Mouse (Mus musculus) ovary, postnatal 36 days (tissue): Measurements from ENCODE around the gene Zfp444.

Source experiments
- DNase-seq: peaks from one replicate; pipeline ENCODE4 v3.0.0; 2022; ENCODE audit warnings: low spot score, mixed read lengths

Gene Zfp444

DNA sequence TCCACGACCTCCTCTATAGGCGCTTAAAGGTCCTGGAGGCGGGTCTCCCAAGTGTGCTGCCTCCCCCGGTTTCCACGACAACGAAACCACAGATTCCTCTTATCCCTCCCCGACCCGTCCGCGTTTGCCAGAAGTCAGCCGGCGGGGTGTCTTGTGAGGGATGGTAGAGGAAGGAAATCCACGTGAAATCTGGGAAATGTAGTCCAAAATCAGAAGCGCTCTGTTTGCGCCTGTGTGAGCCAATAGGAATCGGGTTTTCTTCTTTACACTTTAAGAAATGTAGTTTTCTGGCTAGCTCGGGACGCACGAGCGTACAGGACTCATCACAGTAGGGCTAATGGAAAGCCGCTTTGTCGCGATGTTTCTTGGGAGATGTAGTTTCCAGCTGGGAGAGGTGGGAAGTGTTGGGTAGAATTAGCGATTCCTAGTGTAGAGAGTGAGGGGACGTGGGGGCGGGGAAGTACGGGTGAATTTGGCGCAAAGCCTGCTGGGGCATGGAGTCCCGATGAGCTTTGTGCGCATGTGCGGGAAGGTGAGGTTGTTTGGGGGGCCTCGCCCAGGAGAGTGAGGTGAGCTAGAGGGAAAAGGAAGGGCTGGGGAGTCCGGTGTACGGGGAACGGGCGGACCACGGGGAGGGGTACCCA, at the start of gene Zfp444:
Gene Zfp444 (plus strand): TSS at position 221 of the 644 bp plus-strand sequence.
- DNase-seq = peak; percentile 96

DNA sequence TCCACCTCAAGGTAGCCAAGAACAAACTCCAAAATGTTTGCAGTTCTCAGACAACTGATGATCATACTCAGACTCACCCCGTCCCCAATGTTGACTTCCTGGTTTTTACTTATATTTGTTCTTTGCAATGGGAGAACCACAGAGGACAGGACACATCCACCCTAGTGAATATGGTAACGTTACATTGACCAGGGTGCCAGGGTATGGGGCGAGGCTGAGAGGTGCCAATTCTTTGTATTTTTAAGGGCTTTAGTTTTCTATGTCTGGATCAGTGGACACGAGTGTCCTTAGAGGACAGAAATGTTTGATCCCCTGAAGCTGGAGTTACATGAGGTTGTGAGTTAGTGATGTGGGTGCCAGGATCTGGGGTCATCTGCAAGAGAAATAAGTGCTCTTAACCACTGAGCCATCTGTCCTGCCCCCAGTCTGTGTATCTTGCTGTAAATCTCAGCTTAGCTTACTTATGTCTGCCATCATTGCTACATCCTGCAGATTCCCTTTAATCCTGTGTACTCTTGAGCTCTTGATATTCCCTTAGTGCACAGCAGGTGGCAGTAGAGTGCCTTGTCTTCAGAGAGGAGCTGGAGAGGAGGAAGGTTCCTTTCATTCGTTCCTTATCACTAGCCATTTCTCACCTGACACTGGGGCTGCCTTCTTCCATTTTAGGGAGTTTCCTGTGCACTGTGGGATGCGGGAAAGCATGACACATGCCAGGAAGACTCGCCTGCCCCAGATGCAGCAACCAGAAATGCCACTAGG, 45.2 kb upstream of the Zfp444 start:
- peak; percentile 63 for DNase-seq

DNA sequence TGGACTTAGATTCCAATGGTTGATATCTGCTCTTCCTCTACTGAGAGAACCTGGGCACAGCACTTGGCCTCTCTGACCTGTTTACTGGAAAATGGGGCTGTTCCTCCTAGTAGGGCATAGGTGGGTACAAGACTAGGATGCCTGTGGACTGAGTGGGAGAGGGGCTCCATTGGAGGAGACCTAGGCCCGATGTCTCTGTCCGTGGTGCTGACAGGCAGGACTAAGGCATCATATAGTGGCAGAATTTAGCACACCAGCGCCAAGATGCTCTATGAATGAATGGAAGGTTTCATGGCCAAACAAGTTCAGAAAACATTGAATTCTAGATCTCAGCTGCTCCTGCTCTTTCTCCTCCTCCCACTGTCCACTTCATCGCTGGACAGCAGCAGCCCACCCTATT, 41.7 kb upstream of the Zfp444 start:
- DNase-seq = no peak

DNA sequence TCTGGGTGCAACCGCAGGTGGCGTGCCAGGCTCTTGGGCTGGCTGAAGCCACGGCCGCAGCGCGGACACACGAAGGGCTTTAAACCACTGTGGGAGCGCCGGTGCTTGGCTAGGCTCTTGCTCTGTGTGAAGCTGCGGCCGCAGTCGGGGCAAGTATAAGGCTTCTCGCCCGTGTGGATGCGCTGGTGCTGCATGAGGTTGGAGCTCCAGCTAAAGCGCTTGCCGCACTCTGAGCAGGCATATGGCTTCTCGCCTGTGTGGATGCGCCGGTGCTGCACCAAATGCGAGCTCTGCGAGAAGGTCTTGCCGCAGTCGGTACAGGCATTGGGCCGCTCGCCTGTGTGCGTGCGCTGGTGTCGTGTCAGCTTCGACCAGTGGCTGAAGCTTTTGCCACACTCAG, 39.4 kb upstream of the Zfp444 start:
- no peak for DNase-seq

DNA sequence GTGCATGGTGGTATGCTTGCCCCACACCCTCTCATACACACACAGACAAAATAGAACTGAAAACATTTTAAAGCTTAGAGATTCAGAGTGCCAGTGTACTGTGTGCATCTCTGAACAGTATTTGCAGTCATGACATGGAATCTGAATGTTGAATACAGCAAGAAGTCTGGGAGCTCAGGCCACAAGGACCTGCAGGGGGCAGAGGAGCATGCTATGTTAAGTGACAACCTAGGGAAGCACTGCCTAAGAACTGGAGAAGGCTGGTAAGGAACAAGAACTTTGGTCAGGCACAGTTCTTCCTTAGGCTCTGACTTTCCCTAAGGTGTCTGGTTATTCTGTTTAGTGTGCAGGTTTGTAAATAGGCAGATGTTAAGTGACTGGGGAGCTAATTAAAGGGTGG, 35.5 kb upstream of the Zfp444 start:
- DNase-seq = no peak

DNA sequence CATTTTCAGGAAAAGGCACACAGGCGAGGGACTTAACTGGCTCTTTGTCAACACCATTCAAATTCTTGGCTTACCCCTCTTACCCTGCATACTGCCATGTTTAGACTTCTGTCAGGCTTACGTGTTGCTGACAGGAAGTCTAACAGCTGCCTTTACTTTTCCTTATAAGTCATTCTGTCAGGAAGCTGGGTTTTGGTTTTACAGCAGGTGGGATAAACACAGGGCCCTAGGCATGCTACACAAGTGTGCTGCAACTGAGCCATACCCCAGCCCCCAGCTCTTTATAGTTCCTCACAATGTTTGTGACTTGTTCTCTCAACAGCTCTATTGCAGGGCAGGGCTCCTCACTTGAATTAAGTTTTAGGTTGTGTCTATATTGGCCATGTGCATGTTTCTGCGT, 32.7 kb upstream of the Zfp444 start:
- no peak for DNase-seq

DNA sequence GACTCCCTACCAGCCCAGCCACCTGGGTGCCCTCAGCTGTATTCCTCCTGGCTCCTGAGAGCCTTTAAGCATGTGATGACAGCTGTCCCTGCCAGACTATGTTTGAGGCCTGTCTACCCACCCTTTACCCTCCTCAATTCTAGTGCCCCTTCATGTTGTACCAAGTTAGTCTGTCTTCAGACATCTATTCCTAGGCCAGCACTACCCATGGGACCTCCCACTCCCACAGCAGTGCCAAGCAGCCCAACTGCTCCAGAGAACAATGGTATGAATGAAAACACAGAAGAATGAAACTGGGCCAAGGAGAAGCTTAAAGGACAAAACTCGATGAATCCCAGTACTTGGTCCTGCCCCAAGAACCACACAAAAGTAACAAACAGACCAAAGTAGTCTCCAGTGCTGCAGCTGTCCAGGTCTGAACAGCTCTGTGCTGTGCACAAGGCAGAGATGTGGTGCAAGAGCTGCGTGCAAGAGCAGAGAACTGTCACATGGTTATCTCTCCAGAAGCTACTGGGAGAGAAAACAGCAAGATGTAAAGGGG, 28.0 kb upstream of the Zfp444 start:
- DNase-seq = no peak

DNA sequence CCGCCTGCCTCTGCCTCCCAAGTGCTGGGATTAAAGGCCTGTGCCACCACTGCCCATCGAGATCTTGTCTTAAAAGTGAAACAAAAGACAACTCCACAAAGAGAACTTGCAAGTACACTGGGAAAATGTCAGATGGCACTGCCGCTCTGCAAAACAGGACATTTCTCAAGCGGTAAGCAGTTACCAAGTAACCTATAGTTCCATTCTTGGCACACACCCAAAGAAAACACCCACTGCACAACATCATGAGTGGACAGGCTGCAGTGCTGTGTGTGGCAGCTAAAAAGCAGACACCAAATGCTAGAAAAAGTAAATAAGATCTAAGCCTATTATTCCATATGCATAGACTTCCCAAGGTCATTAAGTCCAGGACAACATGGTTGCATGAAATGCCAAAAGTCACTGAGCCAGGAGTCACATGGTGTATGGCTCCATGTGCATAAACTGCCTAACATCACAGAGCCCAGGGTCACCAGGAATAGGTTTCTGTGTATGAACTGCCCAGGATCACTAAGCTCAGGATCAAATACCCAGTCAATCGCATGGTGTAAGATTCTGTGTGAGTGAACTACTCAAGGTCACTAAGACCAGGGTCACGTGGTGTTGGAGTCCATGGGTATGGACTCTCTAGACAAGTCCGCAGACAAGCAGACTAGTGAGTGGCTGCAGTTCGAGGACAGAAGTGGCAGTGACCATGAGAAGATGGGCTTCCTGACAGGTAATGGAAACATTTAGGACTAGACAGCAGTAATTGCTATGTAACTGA, 26.4 kb upstream of the Zfp444 start:
- no peak for DNase-seq

DNA sequence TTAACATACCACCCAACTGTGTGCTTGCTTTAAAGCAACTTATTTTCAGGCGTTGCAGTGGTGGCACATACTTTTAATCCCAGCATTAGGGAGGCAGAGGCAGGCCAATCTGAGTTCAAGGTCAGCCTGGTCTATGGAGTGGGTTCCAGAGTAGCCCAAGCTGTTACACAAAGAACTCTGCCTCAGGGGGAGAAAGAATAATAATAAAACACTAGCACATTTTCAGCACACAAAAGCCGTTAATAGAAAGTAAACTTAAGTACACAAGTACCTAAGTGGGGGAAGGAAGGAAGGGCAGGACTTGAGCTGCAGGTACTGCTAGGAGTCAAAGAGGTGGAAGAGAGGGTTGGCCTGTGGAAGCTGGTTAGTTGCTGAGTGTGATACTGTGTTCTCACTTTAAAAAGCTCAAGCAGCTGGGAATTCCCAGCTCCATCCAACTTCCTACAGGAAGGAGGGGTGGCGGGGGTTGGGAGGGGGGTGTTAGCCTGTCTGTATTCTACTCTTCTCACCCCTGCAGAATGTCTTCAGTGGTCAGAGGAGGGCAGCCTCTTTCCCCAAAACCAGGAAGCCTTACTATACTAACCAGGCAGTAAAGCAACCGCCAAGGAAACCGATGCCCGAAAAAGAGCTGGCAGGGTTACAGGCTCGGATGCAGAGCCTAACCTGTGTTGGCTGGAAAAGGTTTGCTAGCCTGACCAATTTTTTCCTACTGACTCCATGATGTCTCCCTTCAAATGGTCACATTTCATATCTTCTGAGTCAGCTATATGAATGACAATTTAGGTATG, 25.6 kb upstream of the Zfp444 start:
- DNase-seq = no peak

DNA sequence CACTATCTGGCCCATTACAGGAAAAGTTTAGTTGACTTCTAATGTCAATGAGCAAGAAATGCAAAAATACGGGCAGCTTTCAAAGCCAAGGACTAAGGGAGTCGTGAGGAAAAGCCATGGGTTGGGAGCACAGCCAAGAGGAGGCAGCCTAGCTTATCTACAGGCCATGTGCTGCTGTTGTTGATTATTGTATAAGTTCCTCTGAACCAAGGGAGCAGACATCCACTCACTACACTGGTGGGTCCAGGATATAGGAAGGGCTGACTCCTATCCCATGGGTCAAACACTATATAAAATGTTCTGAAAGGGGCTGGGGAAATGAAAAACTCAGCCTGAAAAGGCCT, 25.1 kb upstream of the Zfp444 start:
- no peak for DNase-seq

DNA sequence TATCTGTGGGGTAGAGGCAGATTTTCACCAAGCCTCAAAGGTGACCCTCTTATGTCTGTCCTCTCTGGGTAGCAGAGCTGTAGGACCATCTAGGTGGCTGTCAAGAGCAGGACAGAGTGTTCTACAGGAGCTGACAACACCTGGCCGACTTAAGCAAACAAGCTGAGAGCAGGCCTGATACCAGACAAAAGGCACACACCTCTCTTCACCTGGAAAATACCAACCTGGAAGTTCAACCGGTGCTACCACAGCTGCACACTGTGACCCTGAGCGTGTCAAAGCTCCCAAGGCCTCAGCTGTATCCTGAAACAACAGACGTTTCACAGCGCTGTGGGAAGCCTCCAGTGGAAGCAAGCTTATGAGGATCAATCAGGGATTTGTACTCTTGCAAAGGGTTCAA, 24.3 kb upstream of the Zfp444 start:
- DNase-seq = no peak

DNA sequence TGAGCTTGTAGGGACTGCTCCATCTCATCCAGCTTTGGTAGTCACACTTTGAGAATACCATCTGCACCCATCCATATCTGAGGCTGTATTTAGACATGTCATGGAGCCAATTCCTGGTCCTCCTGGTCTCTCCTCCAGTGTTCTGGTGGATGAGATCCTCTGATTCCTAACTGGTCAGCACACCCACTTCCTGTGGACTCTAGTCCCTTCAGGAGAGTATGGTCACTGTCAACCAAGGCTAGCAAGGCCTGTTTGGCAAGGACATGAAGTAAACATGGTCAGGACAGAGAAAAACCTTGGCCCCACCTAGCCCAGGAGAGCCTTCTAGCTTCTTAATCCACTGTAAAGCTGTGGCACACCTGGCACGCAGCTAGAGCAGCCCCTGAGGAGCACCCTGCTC, 20.8 kb upstream of the Zfp444 start:
- DNase-seq = no peak

DNA sequence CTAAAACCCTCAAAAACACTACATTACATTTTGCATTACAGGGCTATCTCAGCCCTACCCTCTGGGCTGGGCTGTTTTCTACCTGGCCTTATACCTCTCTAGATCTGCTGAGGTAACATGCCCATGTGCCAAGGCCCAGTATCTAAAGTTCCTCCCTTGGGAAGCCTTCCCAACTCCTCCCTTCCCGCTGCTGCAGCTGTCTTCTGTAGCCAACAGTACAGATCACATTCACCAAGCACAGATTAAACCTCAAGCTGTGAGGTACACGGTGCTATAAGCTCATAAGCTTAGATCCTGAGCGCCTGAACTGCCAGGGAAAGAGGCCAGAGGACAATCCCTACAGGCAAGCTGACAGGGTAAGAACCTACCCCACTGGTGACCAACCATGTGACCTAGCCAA, 20.0 kb upstream of the Zfp444 start:
- no peak for DNase-seq

DNA sequence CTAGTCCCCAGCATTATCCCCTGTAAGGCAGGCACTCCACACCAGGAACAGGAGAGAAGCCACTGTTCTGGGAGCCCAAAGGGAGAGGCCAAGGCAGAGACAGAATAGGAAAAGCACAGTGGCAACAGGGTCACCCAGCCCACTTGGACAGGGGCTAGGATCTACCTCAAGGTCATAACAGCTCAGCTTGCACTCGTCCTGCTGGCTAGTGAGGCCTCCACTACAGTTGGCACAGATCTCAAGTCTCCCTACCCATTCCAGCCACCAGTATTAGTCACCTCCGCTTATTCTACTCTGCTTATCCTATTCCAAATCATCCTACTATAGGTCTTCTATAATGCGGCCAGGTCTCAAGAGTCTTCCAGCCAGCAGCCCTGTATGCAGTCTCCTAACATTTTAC, 18.9 kb upstream of the Zfp444 start:
- DNase-seq = no peak

DNA sequence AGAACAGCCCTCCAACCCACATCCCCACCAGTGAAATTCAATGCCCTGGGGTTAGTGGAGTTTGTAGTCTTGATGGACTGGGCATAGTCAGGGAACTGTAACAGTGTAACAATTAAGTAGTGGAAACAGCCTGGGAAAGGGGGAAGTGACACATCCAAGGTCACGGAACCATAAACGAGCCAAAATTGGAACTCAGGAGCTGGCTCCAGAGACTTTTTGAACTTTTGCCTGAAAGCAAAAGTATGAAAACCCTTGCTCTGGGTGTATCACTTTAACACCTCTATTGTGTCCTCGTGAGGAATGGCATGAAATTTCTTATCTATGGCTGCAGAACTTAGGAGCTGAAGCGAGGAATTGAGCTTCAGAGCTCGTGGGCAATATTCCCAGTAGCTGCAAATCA, 17.9 kb upstream of the Zfp444 start:
- DNase-seq = no peak

DNA sequence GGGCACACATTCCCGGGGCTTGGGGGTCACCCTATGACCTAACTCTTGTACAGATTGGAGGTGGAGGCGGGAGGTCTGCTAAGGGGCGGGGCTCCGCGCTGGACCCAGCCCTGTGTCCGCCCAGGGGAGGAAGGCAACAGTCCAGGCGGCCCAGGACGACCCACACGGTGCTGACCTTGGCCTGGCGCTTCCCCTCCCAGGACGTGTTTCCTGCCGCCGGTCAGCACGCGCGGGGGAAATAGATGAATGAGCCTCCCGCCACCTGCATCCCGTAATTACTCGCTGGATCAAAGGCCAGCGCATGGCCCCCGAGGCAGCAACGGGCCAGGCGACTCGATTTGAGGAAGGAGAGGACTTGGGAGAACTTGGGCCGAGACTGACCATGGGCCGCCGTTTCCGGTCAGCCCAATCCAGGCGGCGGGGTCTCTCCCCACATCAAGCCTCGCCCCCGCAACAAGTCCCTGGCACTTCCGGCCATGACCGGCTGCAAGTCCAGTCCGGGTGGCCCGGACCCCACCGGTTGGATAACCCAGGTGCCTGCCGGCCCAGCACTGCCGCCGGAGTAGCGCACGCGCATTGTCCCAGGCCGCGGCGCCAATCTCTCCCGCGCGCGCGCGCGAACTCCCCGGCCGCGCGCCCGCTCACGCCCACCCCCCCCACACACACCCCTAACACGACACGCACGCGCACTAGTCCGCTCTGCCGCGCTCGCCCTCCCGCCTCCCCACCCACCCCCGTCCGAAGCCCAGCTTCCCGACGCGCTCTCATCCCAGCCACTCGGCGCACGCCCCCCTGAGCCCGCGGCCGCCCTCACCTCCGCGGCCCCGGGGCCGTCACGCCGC, 16.8 kb upstream of the Zfp444 start:
- DNase-seq = peak; percentile 83

DNA sequence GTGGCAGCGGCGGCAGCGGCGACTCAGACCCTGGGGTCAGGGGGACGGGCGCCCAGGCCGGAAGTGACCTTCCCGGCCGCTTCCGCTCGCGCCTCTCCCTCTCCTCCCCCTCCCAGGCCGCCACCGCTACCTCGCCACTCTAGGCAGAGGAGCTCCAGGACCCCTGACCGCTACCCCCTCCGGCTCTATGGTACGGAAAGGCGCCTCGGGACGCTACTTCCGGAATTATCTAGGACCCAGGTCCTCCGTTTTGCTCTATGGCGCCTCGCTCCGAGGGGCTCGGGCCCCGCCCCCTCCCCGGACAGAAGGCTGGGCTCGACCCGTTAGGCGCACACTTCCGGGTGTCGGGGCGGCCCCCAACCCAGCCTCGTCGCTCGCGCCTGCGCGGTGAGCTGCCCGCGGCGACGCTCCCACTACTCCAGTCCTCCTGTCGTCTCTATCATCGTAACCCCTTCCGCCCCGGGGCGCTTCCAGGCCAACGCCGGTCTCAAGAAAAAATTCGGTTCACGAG, 16.1 kb upstream of the Zfp444 start, which contains the start of gene Zfp787:
Gene Zfp787 (minus strand): TSS at position 97 of the 511 bp plus-strand sequence.
- peak; percentile 98 for DNase-seq

DNA sequence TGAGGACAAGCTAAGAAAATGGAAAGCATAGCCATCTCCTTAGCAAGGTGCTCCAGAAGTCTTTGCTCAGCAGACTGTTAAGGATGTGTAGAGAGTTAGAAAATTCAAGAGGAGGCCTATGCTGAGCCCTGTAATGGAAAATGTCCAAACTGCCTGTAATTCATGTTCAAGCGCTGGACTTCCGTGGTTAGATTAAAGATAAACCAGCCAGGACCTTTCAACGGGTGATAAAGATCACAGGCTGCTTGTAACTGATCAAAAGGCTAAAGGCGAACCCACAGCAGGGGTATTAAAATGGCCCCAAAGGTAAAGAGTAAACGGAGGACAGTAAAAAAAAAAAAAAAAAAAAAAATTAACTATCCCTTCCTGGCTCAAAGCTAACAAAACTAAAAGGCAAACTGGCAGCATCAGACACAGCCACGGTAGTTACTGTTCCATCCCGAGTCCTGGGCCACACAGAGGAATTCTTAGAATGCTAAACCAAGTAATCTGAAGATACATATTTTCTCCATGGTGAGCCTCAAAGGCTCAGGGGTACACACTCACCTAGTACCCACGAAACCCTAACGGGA, 15.0 kb upstream of the Zfp444 start:
- DNase-seq = no peak

DNA sequence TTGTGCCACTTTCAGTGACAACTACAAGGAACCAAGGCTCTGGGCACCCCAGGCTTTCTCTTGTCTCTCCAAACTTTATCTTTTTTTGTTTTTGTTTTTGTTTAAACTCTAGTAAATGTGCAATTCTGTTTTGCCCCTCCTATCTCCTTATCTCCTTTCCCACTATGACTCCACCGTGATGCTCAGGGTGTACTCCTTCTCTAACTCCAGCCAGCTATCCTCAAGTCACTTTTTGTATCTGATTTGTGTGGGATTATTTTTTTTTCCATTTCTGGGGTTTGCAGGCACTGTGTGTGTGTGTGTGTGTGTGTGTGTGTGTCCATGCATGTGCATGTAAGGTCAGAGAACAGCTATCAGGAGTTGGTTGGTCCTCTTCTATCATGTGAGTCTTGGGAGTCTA, 14.5 kb upstream of the Zfp444 start:
- no peak for DNase-seq

DNA sequence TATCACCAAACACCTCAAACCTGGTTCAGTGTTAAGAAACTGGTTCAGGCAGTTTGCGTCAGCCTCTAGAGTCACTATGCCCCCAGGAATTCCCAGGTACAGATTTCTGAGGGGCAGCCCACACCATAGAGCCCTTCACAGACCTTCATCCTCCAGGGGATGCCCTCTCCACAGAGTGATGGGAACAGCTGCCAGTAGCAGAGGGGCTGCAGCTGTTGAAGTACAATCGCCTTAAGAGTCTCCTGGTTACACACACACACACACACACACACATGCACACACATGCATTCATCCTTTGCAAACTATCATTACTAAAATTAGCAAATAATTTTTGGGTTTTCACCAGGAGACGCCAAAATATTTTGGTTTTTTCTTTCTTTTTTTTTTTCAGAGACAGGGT, 12.4 kb upstream of the Zfp444 start:
- no peak for DNase-seq

DNA sequence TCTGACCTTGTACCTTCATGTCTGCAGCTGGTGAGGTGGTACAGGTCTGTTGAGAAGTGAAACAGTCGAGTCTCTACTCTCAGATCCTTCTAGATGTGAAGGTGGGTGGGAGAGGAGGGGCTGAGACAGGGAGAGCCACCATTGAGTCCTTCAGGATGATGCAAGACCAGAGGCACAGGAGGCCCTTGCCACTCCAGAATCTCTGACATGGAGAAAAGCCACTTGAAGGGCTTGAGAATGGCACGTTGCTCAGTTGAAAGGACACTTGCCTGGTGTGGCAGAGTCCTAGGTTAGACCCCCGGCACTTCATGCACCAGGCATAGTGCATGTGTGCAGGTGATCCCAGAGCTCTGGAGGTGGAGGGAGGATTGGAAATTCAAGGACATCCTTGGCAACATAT, 10.5 kb upstream of the Zfp444 start:
- no peak for DNase-seq
